Mouse (Mus musculus): ENCODE measurements around the gene Spin4. TPM values are rescaled to one million over a fixed set of nuclear protein-coding genes. Genes with fewer than 3 reads are reported as not detected.

Spin4 gene
- total and polyA plus RNA-seq, 3 experiments: 0.41 to 1.8 (median 0.98) TPM

- Histone ChIP-seq H3K9ac (ENCODE audit: insufficient read depth, low read depth) (no peak overlapping the region), H3K4me3 (replicated peaks in 1 of 3; ENCODE audit: low read depth in 2 of 3, low read length in 2 of 3, poor library complexity in 1 of 3) (no peak overlapping the region), H3K27me3 (replicated peaks) (no peaks in the 10 kb centered on the region), H3K9me3 (replicated peaks; ENCODE audit: low read length) (no peaks in the 10 kb centered on the region), H3K4me2 (ENCODE audit: insufficient read depth, low read depth, poor library complexity, severe bottlenecking) (no peak overlapping the region), H3K4me1 (ENCODE audit: control insufficient read depth in 1 of 2, insufficient read depth in 2 of 2) (no peaks in the 10 kb centered on the region), H3K79me2 (replicated peaks; ENCODE audit: control insufficient read depth, extremely low read depth, insufficient read depth, poor library complexity, severe bottlenecking) (no peaks in the 10 kb centered on the region), H3K36me3 (replicated peaks in 1 of 2; ENCODE audit: control insufficient read depth in 1 of 2, insufficient read depth in 1 of 2, low read length in 1 of 2) (no peaks in the 10 kb centered on the region), H3K27ac (ENCODE audit: insufficient read depth, low read depth) (no peak overlapping the region)
- in situ Hi-C loops (cut with MboI; ENCODE audit: low pct_ligation_motif_present, low pct_unique_long_range_greater_than_20kb, low sequenced_read_pairs) (no loop called here), dilution Hi-C loops (cut with MboI; ENCODE audit: extremely low pct_ligation_motif_present, extremely low pct_unique_long_range_greater_than_20kb, low sequenced_read_pairs) (no loop called here)
- no peak for DNase-seq (ENCODE audit: extremely low read depth)
- TF ChIP-seq CHD1 (IDR thresholded peaks at IDR 0.05; ENCODE audit: low read depth, low read length) (no peak), UBTF (IDR thresholded peaks at IDR 0.05; ENCODE audit: low read depth, low read length) (no peak), TBP (conservative IDR thresholded peaks at IDR 0.05; ENCODE audit: low read depth, low read length) (no peak), ELF1 (IDR thresholded peaks at IDR 0.05; ENCODE audit: low read depth, low read length) (no peak), EP300 (IDR thresholded peaks at IDR 0.05; ENCODE audit: low read length) (no peak), KAT2A (IDR thresholded peaks at IDR 0.05; ENCODE audit: insufficient replicate concordance, low read length) (no peak), MEF2A (IDR thresholded peaks at IDR 0.05; ENCODE audit: borderline replicate concordance, low read depth, low read length) (no peak), JUND (conservative IDR thresholded peaks at IDR 0.05; ENCODE audit: low read depth, low read length) (no peak), MAZ (IDR thresholded peaks at IDR 0.05; ENCODE audit: low read depth, low read length) (no peak), TCF12 (IDR thresholded peaks at IDR 0.05; ENCODE audit: low read depth, low read length) (no peak), USF1 (IDR thresholded peaks at IDR 0.05; ENCODE audit: low read depth, low read length) (no peak), MYC (IDR thresholded peaks at IDR 0.05; ENCODE audit: low read depth, low read length) (no peak), BHLHE40 (IDR thresholded peaks at IDR 0.05; ENCODE audit: low read depth, low read length) (no peak)
These were observed 27.6 kb downstream of the Spin4 start for GRCm38 (mm10) chrX:94998845-94999244.

GRCm38 (mm10) chrX:94994113-94994512, 32.4 kb downstream of the Spin4 start:
- Histone ChIP-seq H3K9ac (ENCODE audit: insufficient read depth, low read depth) (no peak overlapping the region), H3K4me3 (replicated peaks in 1 of 3; ENCODE audit: low read depth in 2 of 3, low read length in 2 of 3, poor library complexity in 1 of 3) (no peak overlapping the region), H3K27ac (ENCODE audit: insufficient read depth, low read depth) (no peak overlapping the region), H3K9me3 (replicated peaks; ENCODE audit: low read length) (no peaks in the 10 kb centered on the region), H3K27me3 (replicated peaks) (no peaks in the 10 kb centered on the region), H3K36me3 (replicated peaks in 1 of 2; ENCODE audit: control insufficient read depth in 1 of 2, insufficient read depth in 1 of 2, low read length in 1 of 2) (no peaks in the 10 kb centered on the region), H3K4me2 (ENCODE audit: insufficient read depth, low read depth, poor library complexity, severe bottlenecking) (no peak overlapping the region), H3K79me2 (replicated peaks; ENCODE audit: control insufficient read depth, extremely low read depth, insufficient read depth, poor library complexity, severe bottlenecking) (no peaks in the 10 kb centered on the region), H3K4me1 (ENCODE audit: control insufficient read depth in 1 of 2, insufficient read depth in 2 of 2) (no peaks in the 10 kb centered on the region)
- dilution Hi-C loops (cut with MboI; ENCODE audit: extremely low pct_ligation_motif_present, extremely low pct_unique_long_range_greater_than_20kb, low sequenced_read_pairs) (no loop called here), in situ Hi-C loops (cut with MboI; ENCODE audit: low pct_ligation_motif_present, low pct_unique_long_range_greater_than_20kb, low sequenced_read_pairs) (no loop called here)
- no peak for DNase-seq (ENCODE audit: extremely low read depth)
- no peak for TF ChIP-seq UBTF (IDR thresholded peaks at IDR 0.05; ENCODE audit: low read depth, low read length)
- no peak for TF ChIP-seq NRF1 (IDR thresholded peaks at IDR 0.05; ENCODE audit: low read depth, low read length)
- no peak for TF ChIP-seq MAZ (IDR thresholded peaks at IDR 0.05; ENCODE audit: low read depth, low read length)
- TF ChIP-seq KAT2A (IDR thresholded peaks at IDR 0.05; ENCODE audit: insufficient replicate concordance, low read length): no peak
